Comparison of ENCODE assay signal across 21 mouse cellular contexts in the genomic region with DNA sequence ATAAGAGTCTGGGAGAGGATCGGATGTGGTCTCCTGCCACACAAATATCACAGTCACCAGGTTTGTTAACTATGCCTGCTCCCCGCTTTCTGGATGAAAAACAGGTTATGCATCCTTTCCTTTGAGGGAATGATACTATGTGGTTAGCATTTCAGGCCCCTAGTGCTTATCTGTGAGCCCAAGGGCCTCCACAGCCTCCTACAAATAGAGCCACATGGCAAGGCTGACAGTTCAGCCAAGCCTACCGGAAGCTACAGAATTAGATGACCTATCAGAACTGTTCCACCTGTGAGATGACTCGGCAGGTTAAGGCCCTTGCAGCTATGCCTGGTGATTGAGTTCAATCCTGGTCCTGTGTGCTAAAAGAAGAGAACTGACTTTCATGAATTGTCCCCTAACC.
DNase-seq lines count a peak whose midpoint lies in the region; ATAC-seq and TF ChIP-seq lines count a peak whose summit lies in the region.
"Had no signal": no experiment of that assay in that cellular context is flagged by ENCODE, and none has a peak within 500 bp of the region (broad histone marks: within the 10 kb centered on the region; RNA-seq: fewer than 3 reads in every experiment).

No protein-coding gene starts in this region.

- H3K27me3 ChIP-seq in liver, embryonic 13.5 days, result no peaks in the 10 kb centered on the region
- no peaks in the 10 kb centered on the region for H3K27me3 ChIP-seq in liver, postnatal 0 days (ENCODE audit: insufficient read depth, low read length)
- no peaks in the 10 kb centered on the region for H3K27me3 ChIP-seq in kidney, embryonic 15.5 days
- H3K27me3 ChIP-seq: embryonic facial prominence, embryonic 13.5 days; embryonic facial prominence, embryonic 15.5 days had no signal

- no peaks in the 10 kb centered on the region; the same call in 1 of the 2 replicates for H3K4me1 ChIP-seq in liver, embryonic 13.5 days (replicated peaks)
- H3K4me1 ChIP-seq in liver, postnatal 0 days (ENCODE audit: insufficient read depth), result no peaks in the 10 kb centered on the region
- no peaks in the 10 kb centered on the region for H3K4me1 ChIP-seq in kidney, embryonic 15.5 days
- H3K4me1 ChIP-seq: embryonic facial prominence, embryonic 13.5 days; embryonic facial prominence, embryonic 15.5 days had no signal

- no peaks in the 10 kb centered on the region for H3K9me3 ChIP-seq in liver, embryonic 13.5 days (replicated peaks)
- H3K9me3 ChIP-seq in liver, postnatal 0 days (ENCODE audit: low read length), result no peaks in the 10 kb centered on the region
- no peaks in the 10 kb centered on the region for H3K9me3 ChIP-seq in kidney, embryonic 15.5 days (replicated peaks)
- H3K9me3 ChIP-seq: embryonic facial prominence, embryonic 13.5 days; embryonic facial prominence, embryonic 15.5 days; forebrain, embryonic 10.5 days had no signal

- no peak for DNase-seq in liver, embryonic 13.5 days
- no peak for DNase-seq in liver, postnatal 0 days
- no peak for DNase-seq in cerebellum, adult 18-20 months
- DNase-seq: adrenal gland, adult 2 months; adrenal gland, postnatal 10 days; adrenal gland, postnatal 25 days; cerebellum, adult 11 months; cerebellum, adult 2 months; cerebellum, adult 9-10 months; cerebellum, postnatal 10 days; cerebellum, postnatal 25 days; embryo, embryonic 11 days had no signal

- no peak overlapping the region for H3K4me3 ChIP-seq in liver, embryonic 13.5 days (replicated peaks)
- H3K4me3 ChIP-seq in liver, postnatal 0 days (ENCODE audit: low read depth, low read length), result no peak overlapping the region
- H3K4me3 ChIP-seq in kidney, embryonic 15.5 days (replicated peaks), result no peak overlapping the region
- H3K4me3 ChIP-seq: embryonic facial prominence, embryonic 13.5 days; embryonic facial prominence, embryonic 15.5 days; erythroblast, embryonic 14.5 days; forebrain, embryonic 10.5 days; forebrain, embryonic 12.5 days had no signal

- 24% methylated on average over 4 of the region's 4 CpGs for WGBS in liver, embryonic 13.5 days (ENCODE audit: insufficient replicate concordance)
- WGBS in liver, postnatal 0 days (ENCODE audit: insufficient replicate concordance), result 53% methylated on average over 4 of the region's 4 CpGs
- WGBS in kidney, embryonic 15.5 days, result 83% methylated on average over 4 of the region's 4 CpGs

- TF ChIP-seq CTCF in liver, postnatal 0 days (IDR thresholded peaks at IDR 0.05; ENCODE audit: low read depth), result no peak

- no peak for TF ChIP-seq EP300 in liver, postnatal 0 days (IDR thresholded peaks at IDR 0.05; ENCODE audit: low read depth)

- H3K27ac ChIP-seq in liver, embryonic 13.5 days, result no peak overlapping the region
- no peak overlapping the region for H3K27ac ChIP-seq in liver, postnatal 0 days (ENCODE audit: low read depth)
- no peak overlapping the region for H3K27ac ChIP-seq in kidney, embryonic 15.5 days
- H3K27ac ChIP-seq: embryonic facial prominence, embryonic 13.5 days; embryonic facial prominence, embryonic 15.5 days; forebrain, embryonic 10.5 days; forebrain, embryonic 12.5 days had no signal

- H3K4me2 ChIP-seq in liver, embryonic 13.5 days, result no peak overlapping the region
- no peak overlapping the region for H3K4me2 ChIP-seq in liver, postnatal 0 days (ENCODE audit: low read depth, low read length)
- H3K4me2 ChIP-seq in kidney, embryonic 15.5 days, result no peak overlapping the region
- H3K4me2 ChIP-seq: embryonic facial prominence, embryonic 13.5 days; embryonic facial prominence, embryonic 15.5 days; forebrain, embryonic 12.5 days had no signal

- no peak overlapping the region for H3K9ac ChIP-seq in liver, embryonic 13.5 days
- no peak overlapping the region for H3K9ac ChIP-seq in liver, postnatal 0 days (replicated peaks)
- no peak overlapping the region for H3K9ac ChIP-seq in kidney, embryonic 15.5 days
- H3K9ac ChIP-seq: embryonic facial prominence, embryonic 13.5 days; embryonic facial prominence, embryonic 15.5 days; forebrain, embryonic 12.5 days had no signal

- ATAC-seq in liver, embryonic 13.5 days (ENCODE audit: low read depth), result 0 out of 2 replicates have a peak, but pooled peaks have one; percentile 34
- ATAC-seq in liver, postnatal 0 days, result no peak
- ATAC-seq in megakaryocyte progenitor cell, adult 5-6 weeks (replicated peaks; ENCODE audit: poor library complexity), result peak; percentile 65
- ATAC-seq in kidney, embryonic 15.5 days (replicated peaks; ENCODE audit: low FRiP score), result no peak
- ATAC-seq: forebrain, embryonic 14.5 days; forebrain, embryonic 16.5 days had no signal

- H3K36me3 ChIP-seq in liver, embryonic 13.5 days, result no peaks in the 10 kb centered on the region
- no peaks in the 10 kb centered on the region for H3K36me3 ChIP-seq in liver, postnatal 0 days (replicated peaks; ENCODE audit: insufficient read depth, low read length)
- no peaks in the 10 kb centered on the region for H3K36me3 ChIP-seq in kidney, embryonic 15.5 days
- H3K36me3 ChIP-seq: embryonic facial prominence, embryonic 13.5 days; embryonic facial prominence, embryonic 15.5 days; forebrain, embryonic 10.5 days; forebrain, embryonic 12.5 days had no signal

Comparison
In these comparisons a context has a peak if more than half of its experiments do, and no peak if none do; other contexts are left out.
1. ATAC-seq: peak in liver, embryonic 13.5 days (single experiment) and megakaryocyte progenitor cell, adult 5-6 weeks (single experiment); none in liver, postnatal 0 days (single experiment) and kidney, embryonic 15.5 days (single experiment).